Mouse (Mus musculus): Measurements from ENCODE around the gene B020031M17Rik. TPM values are rescaled to one million over a fixed set of nuclear protein-coding genes. Genes with fewer than 3 reads are reported as not detected.
"Not testable (repeated sequence)": the region's sequence is repeated elsewhere in the genome, so short reads cannot be mapped to it uniquely, and the experiment has no call there.

Gene B020031M17Rik
- polyA plus RNA-seq, 1 experiment from 2014 or later: not detected

- ATAC-seq (ENCODE audit: low read depth); H3K36me3 ChIP-seq (ENCODE audit: control insufficient read depth, insufficient read depth, low read length); H3K27ac ChIP-seq (ENCODE audit: low read length); H3K4me2 ChIP-seq (ENCODE audit: low read depth, low read length); H3K4me1 ChIP-seq (replicated peaks; ENCODE audit: control insufficient read depth, insufficient read depth, low read length); H3K27me3 ChIP-seq (ENCODE audit: control insufficient read depth, insufficient read depth, low read depth, low read length); H3K9me3 ChIP-seq (ENCODE audit: control insufficient read depth, low read length); H3K9ac ChIP-seq (ENCODE audit: low read length); H3K4me3 ChIP-seq (ENCODE audit: low read length): not testable (repeated sequence)
- no CpG with 5 or more reads among the region's 5 CpGs for WGBS
Observed at GRCm38 (mm10) chr13:119962856-119963255, 12.2 kb upstream of the B020031M17Rik start.

- H3K4me3 ChIP-seq (ENCODE audit: low read length); H3K9ac ChIP-seq (ENCODE audit: low read length); H3K27me3 ChIP-seq (ENCODE audit: control insufficient read depth, insufficient read depth, low read depth, low read length); H3K36me3 ChIP-seq (ENCODE audit: control insufficient read depth, insufficient read depth, low read length); H3K4me1 ChIP-seq (replicated peaks; ENCODE audit: control insufficient read depth, insufficient read depth, low read length); H3K4me2 ChIP-seq (ENCODE audit: low read depth, low read length); ATAC-seq (ENCODE audit: low read depth); H3K27ac ChIP-seq (ENCODE audit: low read length); H3K9me3 ChIP-seq (ENCODE audit: control insufficient read depth, low read length): not testable (repeated sequence)
- WGBS: no CpG with 5 or more reads among the region's 5 CpGs
Observed at GRCm38 (mm10) chr13:119955567-119955966, 5.0 kb upstream of the B020031M17Rik start.

GRCm38 (mm10) chr13:119955089-119955488, 4.5 kb upstream of the B020031M17Rik start:
- not testable (repeated sequence) for H3K4me2 ChIP-seq (ENCODE audit: low read depth, low read length); ATAC-seq (ENCODE audit: low read depth)

GRCm38 (mm10) chr13:119929172-119929571, 21.4 kb downstream of the B020031M17Rik start, which contains the start of gene Gm21761:
Gene Gm21761, minus strand, starts transcription at chr13:119929272.
- H3K9ac ChIP-seq (ENCODE audit: low read length); H3K4me3 ChIP-seq (ENCODE audit: low read length); H3K4me1 ChIP-seq (replicated peaks; ENCODE audit: control insufficient read depth, insufficient read depth, low read length); ATAC-seq (ENCODE audit: low read depth); H3K9me3 ChIP-seq (ENCODE audit: control insufficient read depth, low read length); H3K4me2 ChIP-seq (ENCODE audit: low read depth, low read length); H3K27me3 ChIP-seq (ENCODE audit: control insufficient read depth, insufficient read depth, low read depth, low read length); H3K27ac ChIP-seq (ENCODE audit: low read length); H3K36me3 ChIP-seq (ENCODE audit: control insufficient read depth, insufficient read depth, low read length): not testable (repeated sequence)
- no CpG with 5 or more reads among the region's 5 CpGs for WGBS

More at GRCm38 (mm10) chr13:119955089-119955488, 4.5 kb upstream of the B020031M17Rik start:
- not testable (repeated sequence) for H3K4me3 ChIP-seq (ENCODE audit: low read length); H3K4me1 ChIP-seq (replicated peaks; ENCODE audit: control insufficient read depth, insufficient read depth, low read length); H3K9ac ChIP-seq (ENCODE audit: low read length); H3K36me3 ChIP-seq (ENCODE audit: control insufficient read depth, insufficient read depth, low read length); H3K27me3 ChIP-seq (ENCODE audit: control insufficient read depth, insufficient read depth, low read depth, low read length); H3K27ac ChIP-seq (ENCODE audit: low read length); H3K9me3 ChIP-seq (ENCODE audit: control insufficient read depth, low read length)
- 68% methylated on average over 2 of the region's 2 CpGs for WGBS

GRCm38 (mm10) chr13:119924597-119925340, 25.8 kb downstream of the B020031M17Rik start:
- 78% methylated on average over 2 of the region's 3 CpGs for WGBS
- not testable (repeated sequence) for H3K4me2 ChIP-seq (ENCODE audit: low read depth, low read length); H3K9ac ChIP-seq (ENCODE audit: low read length); H3K9me3 ChIP-seq (ENCODE audit: control insufficient read depth, low read length); H3K4me3 ChIP-seq (ENCODE audit: low read length); H3K36me3 ChIP-seq (ENCODE audit: control insufficient read depth, insufficient read depth, low read length); H3K27me3 ChIP-seq (ENCODE audit: control insufficient read depth, insufficient read depth, low read depth, low read length); H3K27ac ChIP-seq (ENCODE audit: low read length); H3K4me1 ChIP-seq (replicated peaks; ENCODE audit: control insufficient read depth, insufficient read depth, low read length); ATAC-seq (ENCODE audit: low read depth)

- not testable (repeated sequence) for H3K36me3 ChIP-seq (ENCODE audit: control insufficient read depth, insufficient read depth, low read length); ATAC-seq (ENCODE audit: low read depth)
- 66% methylated on average over 4 of the region's 5 CpGs for WGBS
Observed at GRCm38 (mm10) chr13:119916966-119917722, 33.5 kb downstream of the B020031M17Rik start.

GRCm38 (mm10) chr13:119916449-119916848, 34.2 kb downstream of the B020031M17Rik start:
- WGBS: 49% methylated on average over 2 of the region's 2 CpGs
- H3K4me2 ChIP-seq (ENCODE audit: low read depth, low read length); H3K9ac ChIP-seq (ENCODE audit: low read length); H3K27me3 ChIP-seq (ENCODE audit: control insufficient read depth, insufficient read depth, low read depth, low read length); ATAC-seq (ENCODE audit: low read depth); H3K4me1 ChIP-seq (replicated peaks; ENCODE audit: control insufficient read depth, insufficient read depth, low read length); H3K36me3 ChIP-seq (ENCODE audit: control insufficient read depth, insufficient read depth, low read length); H3K9me3 ChIP-seq (ENCODE audit: control insufficient read depth, low read length); H3K4me3 ChIP-seq (ENCODE audit: low read length); H3K27ac ChIP-seq (ENCODE audit: low read length): not testable (repeated sequence)

More at GRCm38 (mm10) chr13:119916966-119917722, 33.5 kb downstream of the B020031M17Rik start:
- H3K9ac ChIP-seq (ENCODE audit: low read length); H3K4me2 ChIP-seq (ENCODE audit: low read depth, low read length); H3K4me1 ChIP-seq (replicated peaks; ENCODE audit: control insufficient read depth, insufficient read depth, low read length); H3K27me3 ChIP-seq (ENCODE audit: control insufficient read depth, insufficient read depth, low read depth, low read length); H3K27ac ChIP-seq (ENCODE audit: low read length); H3K9me3 ChIP-seq (ENCODE audit: control insufficient read depth, low read length); H3K4me3 ChIP-seq (ENCODE audit: low read length): not testable (repeated sequence)

Other genes starting within 250 kb of the B020031M17Rik start
- 0.89 and 0.99 TPM in 2 replicates for gene Nim1k, start 194.9 kb downstream of the B020031M17Rik start, polyA plus RNA-seq (2015; fragmentation: Nextera tagmentation; extraction: Ambion mirVana)
- 31.7 and 33.3 TPM in 2 replicates for gene Zfp131, start 159.9 kb downstream of the B020031M17Rik start, polyA plus RNA-seq (2015; fragmentation: Nextera tagmentation; extraction: Ambion mirVana)
- not detected in 2 replicates for gene AF067063, start 120.6 kb downstream of the B020031M17Rik start, polyA plus RNA-seq (2015; fragmentation: Nextera tagmentation; extraction: Ambion mirVana)
- gene D13Ertd608e, start 114.8 kb downstream of the B020031M17Rik start, polyA plus RNA-seq (2015; fragmentation: Nextera tagmentation; extraction: Ambion mirVana): not detected in 2 replicates
- gene Tcstv1, start 56.0 kb downstream of the B020031M17Rik start, polyA plus RNA-seq (2015; fragmentation: Nextera tagmentation; extraction: Ambion mirVana): not detected in 2 replicates
- gene Gm21761, start 21.5 kb downstream of the B020031M17Rik start, polyA plus RNA-seq (2015; fragmentation: Nextera tagmentation; extraction: Ambion mirVana): not detected in 2 replicates
- not detected in 2 replicates for gene Gm36079, start 76.2 kb upstream of the B020031M17Rik start, polyA plus RNA-seq (2015; fragmentation: Nextera tagmentation; extraction: Ambion mirVana)
- gene Gm21188, start 101.4 kb upstream of the B020031M17Rik start, polyA plus RNA-seq (2015; fragmentation: Nextera tagmentation; extraction: Ambion mirVana): not detected in 2 replicates
- gene Gm20767, start 189.4 kb upstream of the B020031M17Rik start, polyA plus RNA-seq (2015; fragmentation: Nextera tagmentation; extraction: Ambion mirVana): not detected in 2 replicates
- gene Gm21818, start 221.6 kb upstream of the B020031M17Rik start, polyA plus RNA-seq (2015; fragmentation: Nextera tagmentation; extraction: Ambion mirVana): not detected in 2 replicates

Data from lung, embryonic 16.5 days (tissue).